Comparison of ENCODE assay signal across 13 mouse cellular contexts in genomic region chr8:115000736-115001135, GRCm38 (mm10).
"Had no signal": no experiment of that assay in that cellular context is flagged by ENCODE, and none has a peak within 500 bp of the region (broad histone marks: within the 10 kb centered on the region; RNA-seq: fewer than 3 reads in every experiment).

No protein-coding gene starts in this region.

- DNase-seq: gastrocnemius, postnatal 14 days; gastrocnemius, postnatal 36 days; heart, adult 11 months; heart, adult 2 months; heart, postnatal 4 days; kidney, adult 18-20 months; kidney, adult 8-10 months; kidney, postnatal 10 days; kidney, postnatal 25 days; kidney, postnatal 4 days; liver; liver, embryonic 13.5 days; liver, postnatal 0 days had no signal
